31 mouse cellular contexts compared by ENCODE assay signal in the genomic region with DNA sequence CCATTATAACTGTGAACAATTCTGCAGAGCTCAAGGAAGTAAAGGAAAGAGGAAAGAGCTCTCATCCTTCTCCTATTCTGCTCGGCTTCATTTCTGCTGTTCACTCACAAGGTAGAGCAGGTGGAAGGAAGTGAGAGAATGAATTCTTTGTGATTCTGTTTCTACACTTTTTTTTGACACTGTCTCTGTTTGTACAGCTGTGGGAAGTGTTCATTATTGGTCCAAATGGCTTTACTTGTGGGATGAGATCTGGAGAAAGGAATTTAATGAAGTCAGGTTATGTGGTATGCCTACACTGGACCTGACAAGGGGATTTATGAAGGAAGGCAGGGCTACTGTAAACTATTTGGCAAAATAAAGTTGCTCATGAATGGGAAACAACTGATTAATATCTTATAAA. TPM values are rescaled to one million over a fixed set of nuclear protein-coding genes. Genes with fewer than 3 reads are reported as not detected.
A peak's percentile ranks its signal among the peaks of the same experiment; 100 is the strongest.
DNase-seq lines count a peak whose midpoint lies in the region; ATAC-seq and TF ChIP-seq lines count a peak whose summit lies in the region.
"Had no signal": no experiment of that assay in that cellular context is flagged by ENCODE, and none has a peak within 500 bp of the region (broad histone marks: within the 10 kb centered on the region; RNA-seq: fewer than 3 reads in every experiment).

No protein-coding gene starts in this region.

- H3K9me3 ChIP-seq in limb, embryonic 14.5 days (ENCODE audit: control insufficient read depth, low read length), result no peaks in the 10 kb centered on the region
- H3K9me3 ChIP-seq in limb, embryonic 10.5 days (replicated peaks), result no peaks in the 10 kb centered on the region
- H3K9me3 ChIP-seq in hindbrain, embryonic 14.5 days (ENCODE audit: control insufficient read depth, low read length), result no peaks in the 10 kb centered on the region
- H3K9me3 ChIP-seq: embryonic facial prominence, embryonic 12.5 days; embryonic facial prominence, embryonic 15.5 days; forebrain, embryonic 12.5 days; forebrain, embryonic 15.5 days; heart, embryonic 12.5 days; heart, embryonic 15.5 days; hindbrain, embryonic 10.5 days; hindbrain, embryonic 13.5 days had no signal

- H3K27ac ChIP-seq in limb, embryonic 14.5 days (replicated peaks; ENCODE audit: low read depth, low read length), result no peak overlapping the region
- no peak overlapping the region for H3K27ac ChIP-seq in limb, embryonic 10.5 days
- no peak overlapping the region for H3K27ac ChIP-seq in hindbrain, embryonic 14.5 days
- H3K27ac ChIP-seq: embryonic facial prominence, embryonic 12.5 days; embryonic facial prominence, embryonic 15.5 days; forebrain, embryonic 12.5 days; forebrain, embryonic 15.5 days; heart, embryonic 15.5 days; hindbrain, embryonic 10.5 days; hindbrain, embryonic 13.5 days; hindbrain, postnatal 0 days had no signal

- intact Hi-C loops in left cerebral cortex, postnatal 10 days (cut with DNase I), result no loop called here

- WGBS in limb, embryonic 14.5 days, result 67% methylated on average over 1 of the region's 1 CpGs
- 73% methylated on average over 1 of the region's 1 CpGs for WGBS in limb, embryonic 10.5 days
- 64% methylated on average over 1 of the region's 1 CpGs for WGBS in hindbrain, embryonic 14.5 days

- H3K9ac ChIP-seq in limb, embryonic 14.5 days (ENCODE audit: low read depth, low read length, severe bottlenecking), result no peak overlapping the region
- H3K9ac ChIP-seq in hindbrain, embryonic 14.5 days, result no peak overlapping the region
- H3K9ac ChIP-seq: embryonic facial prominence, embryonic 12.5 days; embryonic facial prominence, embryonic 15.5 days; forebrain, embryonic 12.5 days; forebrain, embryonic 15.5 days; heart, embryonic 12.5 days; heart, embryonic 15.5 days; hindbrain, embryonic 13.5 days had no signal

- no peak overlapping the region for H3K4me2 ChIP-seq in limb, embryonic 14.5 days (replicated peaks; ENCODE audit: low read depth, low read length, severe bottlenecking)
- H3K4me2 ChIP-seq in hindbrain, embryonic 14.5 days (replicated peaks), result no peak overlapping the region
- H3K4me2 ChIP-seq: embryonic facial prominence, embryonic 12.5 days; embryonic facial prominence, embryonic 15.5 days; forebrain, embryonic 12.5 days; forebrain, embryonic 15.5 days; heart, embryonic 12.5 days; heart, embryonic 15.5 days; hindbrain, embryonic 13.5 days had no signal

- 0 out of 2 replicates have a peak, but pooled peaks have one; percentile 19 for ATAC-seq in limb, embryonic 14.5 days (ENCODE audit: low FRiP score, low read depth)
- ATAC-seq in hindbrain, embryonic 14.5 days (ENCODE audit: low FRiP score), result no peak
- ATAC-seq: forebrain, embryonic 15.5 days; hindbrain, postnatal 0 days; inflammation-experienced regulatory T-cells, adult 6 months had no signal

- DNase-seq in limb, embryonic 14.5 days (ENCODE audit: low spot score), result no peak
- no peak for DNase-seq in limb, embryonic 10.5 days (ENCODE audit: low spot score)
- peak; percentile 18 for DNase-seq in 3T3-L1 (ENCODE audit: low read depth, low spot score)
- peak; percentile 17 for DNase-seq in Muller cell, postnatal 12 days (ENCODE audit: inconsistent ontology term)
- DNase-seq in mesoderm, embryonic 11.5 days (ENCODE audit: low read depth, low spot score), result peak; percentile 3
- no peak for DNase-seq in left cerebral cortex, postnatal 10 days (ENCODE audit: extremely low spot score in 1 of 2, low spot score in 2 of 2)
- no peak for DNase-seq in hindbrain, embryonic 14.5 days (ENCODE audit: low spot score)
- DNase-seq: adrenal gland, adult 2 months; adrenal gland, postnatal 14 days; cerebellum, adult 11 months; cerebellum, adult 2 months; cerebellum, adult 9-11 months; cerebellum, postnatal 25 days; gastrocnemius, postnatal 25 days; heart, adult 18-20 months; heart, postnatal 14 days had no signal

- no peaks in the 10 kb centered on the region for H3K36me3 ChIP-seq in limb, embryonic 14.5 days (ENCODE audit: control insufficient read depth, insufficient read depth, low read length)
- no peaks in the 10 kb centered on the region for H3K36me3 ChIP-seq in limb, embryonic 10.5 days
- no peaks in the 10 kb centered on the region for H3K36me3 ChIP-seq in hindbrain, embryonic 14.5 days (replicated peaks; ENCODE audit: control insufficient read depth, insufficient read depth)
- H3K36me3 ChIP-seq: embryonic facial prominence, embryonic 12.5 days; embryonic facial prominence, embryonic 15.5 days; forebrain, embryonic 12.5 days; forebrain, embryonic 15.5 days; heart, embryonic 12.5 days; heart, embryonic 15.5 days; hindbrain, embryonic 10.5 days; hindbrain, embryonic 13.5 days had no signal

- H3K27me3 ChIP-seq in limb, embryonic 14.5 days (ENCODE audit: control insufficient read depth, insufficient read depth, low read length), result no peaks in the 10 kb centered on the region
- no peaks in the 10 kb centered on the region for H3K27me3 ChIP-seq in limb, embryonic 10.5 days (ENCODE audit: low read depth, poor library complexity, severe bottlenecking)
- H3K27me3 ChIP-seq in hindbrain, embryonic 14.5 days (ENCODE audit: control insufficient read depth, insufficient read depth, low read length), result no peaks in the 10 kb centered on the region
- H3K27me3 ChIP-seq: embryonic facial prominence, embryonic 12.5 days; embryonic facial prominence, embryonic 15.5 days; forebrain, embryonic 12.5 days; forebrain, embryonic 15.5 days; heart, embryonic 12.5 days; heart, embryonic 15.5 days; hindbrain, embryonic 13.5 days had no signal

- no peaks in the 10 kb centered on the region for H3K4me1 ChIP-seq in limb, embryonic 14.5 days (ENCODE audit: control insufficient read depth, insufficient read depth, low read length)
- H3K4me1 ChIP-seq in limb, embryonic 10.5 days, result no peaks in the 10 kb centered on the region
- no peaks in the 10 kb centered on the region for H3K4me1 ChIP-seq in hindbrain, embryonic 14.5 days (replicated peaks; ENCODE audit: control insufficient read depth, insufficient read depth, low read length)
- H3K4me1 ChIP-seq: embryonic facial prominence, embryonic 12.5 days; embryonic facial prominence, embryonic 15.5 days; forebrain, embryonic 12.5 days; forebrain, embryonic 15.5 days; heart, embryonic 12.5 days; heart, embryonic 15.5 days; hindbrain, embryonic 10.5 days; hindbrain, embryonic 13.5 days had no signal

- no peak for TF ChIP-seq POLR2A in limb, embryonic 14.5 days (IDR thresholded peaks at IDR 0.05; ENCODE audit: borderline replicate concordance, extremely low read depth, insufficient read depth, insufficient read length)

- H3K4me3 ChIP-seq in limb, embryonic 14.5 days (replicated peaks; ENCODE audit: low read length), result no peak overlapping the region
- no peak overlapping the region for H3K4me3 ChIP-seq in limb, embryonic 10.5 days
- no peak overlapping the region for H3K4me3 ChIP-seq in hindbrain, embryonic 14.5 days (replicated peaks; ENCODE audit: low read length)
- H3K4me3 ChIP-seq: embryonic facial prominence, embryonic 12.5 days; embryonic facial prominence, embryonic 15.5 days; forebrain, embryonic 12.5 days; forebrain, embryonic 15.5 days; heart, embryonic 12.5 days; heart, embryonic 15.5 days; hindbrain, embryonic 10.5 days; hindbrain, embryonic 13.5 days had no signal

RNA-seq across cellular contexts. Expression of a gene that starts 23.9 kb away (rescaled TPM):
- 0.03 and 0.04 TPM in 2 replicates for polyA plus RNA-seq in limb, embryonic 14.5 days (2012; rRNA removed)
- not detected in 2 replicates for polyA plus RNA-seq in limb, embryonic 14.5 days (2014; fragmentation: Nextera tagmentation; extraction: Ambion mirVana)
- polyA plus RNA-seq in limb, embryonic 10.5 days (2016; fragmentation: Nextera tagmentation; extraction: Ambion mirVana), result not detected in 2 replicates
- not detected for total RNA-seq in left cerebral cortex, postnatal 10 days (2021)
- polyA plus RNA-seq in hindbrain, embryonic 14.5 days (2014; fragmentation: Nextera tagmentation; extraction: Ambion mirVana), result 0.20 TPM in 1 of 2 replicates, not detected in the other
- total RNA-seq: adrenal gland, adult 2 months; adrenal gland, postnatal 14 days; adrenal gland, postnatal 4 days; common myeloid progenitor, adult 5-6 weeks; gastrocnemius, adult 8-10 months; gastrocnemius, postnatal 25 days; heart, adult 18-20 months; heart, postnatal 14 days; hindbrain, postnatal 0 days had no signal
- polyA plus RNA-seq: adrenal gland, adult 2 months; embryonic facial prominence, embryonic 12.5 days; embryonic facial prominence, embryonic 15.5 days; forebrain, embryonic 12.5 days; forebrain, embryonic 15.5 days; gonadal fat pad, adult 2 months; hindbrain, embryonic 10.5 days; hindbrain, embryonic 13.5 days; hindbrain, postnatal 0 days had no signal

RNA-seq across cellular contexts. Expression of a gene that starts 52.7 kb away (rescaled TPM):
- 1.1 TPM in 2 replicates for polyA plus RNA-seq in limb, embryonic 14.5 days (2012; rRNA removed)
- 1.9 and 2.1 TPM in 2 replicates for polyA plus RNA-seq in limb, embryonic 14.5 days (2014; fragmentation: Nextera tagmentation; extraction: Ambion mirVana)
- polyA plus RNA-seq in limb, embryonic 10.5 days (2016; fragmentation: Nextera tagmentation; extraction: Ambion mirVana), result not detected in 2 replicates
- total RNA-seq in left cerebral cortex, postnatal 10 days (2021), result not detected
- polyA plus RNA-seq in hindbrain, embryonic 14.5 days (2014; fragmentation: Nextera tagmentation; extraction: Ambion mirVana), result not detected in 2 replicates
- total RNA-seq: adrenal gland, adult 2 months; ES-E14; gastrocnemius, adult 8-10 months; gastrocnemius, postnatal 25 days; heart, adult 18-20 months; hindbrain, postnatal 0 days had no signal
- polyA plus RNA-seq: adrenal gland, adult 2 months; cerebellum, adult 2 months; embryonic facial prominence, embryonic 12.5 days; forebrain, embryonic 12.5 days; forebrain, embryonic 15.5 days; gonadal fat pad, adult 2 months; hindbrain, embryonic 10.5 days; hindbrain, embryonic 13.5 days; hindbrain, postnatal 0 days had no signal

Comparison
In these comparisons a context has a peak if more than half of its experiments do, and no peak if none do; other contexts are left out.
1. DNase-seq: peak in 3T3-L1 (single experiment), Muller cell, postnatal 12 days (single experiment) and mesoderm, embryonic 11.5 days (single experiment); none in limb, embryonic 14.5 days (single experiment), limb, embryonic 10.5 days (single experiment), left cerebral cortex, postnatal 10 days (0 of 2) and hindbrain, embryonic 14.5 days (single experiment).